Mouse (Mus musculus): ENCODE results near the gene Suclg1.

The Suclg1 gene

DNA sequence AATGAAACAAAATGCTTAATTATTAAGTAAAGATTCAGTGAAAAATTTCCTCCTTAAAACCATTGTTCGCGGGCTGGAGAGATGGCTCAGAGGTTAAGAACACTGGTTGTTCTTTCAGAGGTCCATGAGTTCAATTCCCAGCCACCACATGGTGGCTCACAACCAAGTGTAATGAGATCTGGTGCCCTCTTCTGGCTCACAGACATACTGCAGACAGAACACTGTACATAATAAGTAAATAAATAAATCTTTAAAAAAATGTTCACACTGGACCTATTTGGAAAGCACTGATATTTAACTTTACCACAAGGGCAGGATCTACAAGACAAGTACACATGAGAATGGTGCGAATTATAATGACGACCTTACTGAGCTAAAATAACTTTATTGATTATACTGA, 730 bp upstream of the Suclg1 start:
- in situ Hi-C loops (cut with MboI; ENCODE audit: low sequenced_read_pairs), result no loop called here

DNA sequence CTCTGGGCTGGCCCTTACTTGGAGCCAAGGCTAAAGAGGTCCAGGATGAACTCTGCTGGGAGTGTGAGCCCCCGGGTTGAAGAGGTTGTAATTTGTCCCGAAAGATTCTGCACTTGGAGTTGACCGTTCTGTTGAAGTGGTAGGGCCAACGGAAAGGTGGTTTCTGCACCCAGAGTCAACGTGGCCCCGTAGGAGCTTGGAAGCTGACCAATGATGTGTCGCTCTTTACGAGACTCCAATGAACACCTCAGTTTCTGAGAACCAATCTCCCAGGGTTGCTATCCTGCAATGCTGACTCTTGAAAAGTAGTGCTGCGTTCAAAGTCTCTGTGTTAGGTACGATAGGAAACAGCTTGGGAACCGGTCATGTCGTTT, 854 bp downstream of the Suclg1 start:
- in situ Hi-C loops (cut with MboI; ENCODE audit: low sequenced_read_pairs), result no loop called here

DNA sequence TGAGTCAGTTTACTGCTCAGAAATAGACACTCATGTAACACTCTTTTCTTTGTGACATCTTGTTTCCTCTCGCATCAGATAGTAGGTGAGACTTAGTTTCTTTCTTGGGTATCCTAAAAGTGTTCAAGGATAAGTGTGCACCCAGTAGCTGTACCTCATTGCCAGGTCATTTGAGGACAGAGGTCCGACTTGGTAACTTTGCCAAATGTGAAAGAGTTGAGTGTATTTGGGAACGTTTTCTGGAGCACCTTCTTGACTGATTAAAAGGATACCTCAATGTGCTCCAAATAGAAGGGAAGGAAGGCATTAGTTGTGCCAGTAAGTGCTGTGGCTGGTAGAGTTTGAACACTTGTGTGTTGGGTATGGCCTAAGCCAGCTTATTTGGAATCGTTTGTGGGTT, 1.7 kb downstream of the Suclg1 start:
- in situ Hi-C loops (cut with MboI; ENCODE audit: low sequenced_read_pairs), result no loop called here

DNA sequence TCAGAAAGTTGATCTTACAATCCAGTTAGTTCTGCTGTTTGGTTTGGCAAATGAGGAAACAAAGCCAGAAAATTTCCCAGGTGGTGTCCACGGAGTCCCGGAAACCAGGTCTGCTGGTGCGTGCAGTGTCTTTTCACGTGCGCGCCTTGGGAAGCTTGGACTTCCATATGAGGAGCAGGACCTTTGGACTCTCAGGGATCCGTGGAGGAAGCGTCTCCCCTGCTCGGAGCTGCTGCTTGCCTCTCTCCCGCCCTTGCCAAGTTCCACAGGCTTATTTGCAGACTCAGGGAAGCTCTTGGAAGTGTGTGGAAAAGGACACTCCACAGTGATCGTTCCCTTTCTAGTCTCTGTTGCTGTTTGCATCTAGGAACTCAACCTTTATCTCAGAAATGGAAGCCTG, 3.2 kb downstream of the Suclg1 start:
- in situ Hi-C loops (cut with MboI; ENCODE audit: low sequenced_read_pairs), result no loop called here

DNA sequence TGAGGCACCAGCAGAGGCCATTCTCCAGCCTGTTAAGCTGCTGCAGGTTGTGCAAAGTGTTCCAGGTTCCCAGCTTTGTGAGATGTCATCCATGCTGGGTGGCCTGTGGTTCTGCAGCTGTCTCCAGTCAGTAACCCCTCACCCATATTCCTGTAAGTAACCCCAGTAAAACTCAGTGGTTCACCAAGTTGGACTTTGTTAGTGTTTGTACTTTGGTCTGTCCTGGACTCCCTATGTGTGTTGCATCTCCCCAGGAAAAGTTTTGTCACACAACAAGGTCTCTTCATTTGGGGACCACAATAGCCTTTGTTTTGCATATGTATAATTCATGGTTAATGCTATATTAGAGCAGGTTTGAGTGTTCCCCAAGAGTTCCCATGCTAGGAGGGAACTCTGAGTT, 4.2 kb downstream of the Suclg1 start:
- in situ Hi-C loops (cut with MboI; ENCODE audit: low sequenced_read_pairs), result no loop called here

DNA sequence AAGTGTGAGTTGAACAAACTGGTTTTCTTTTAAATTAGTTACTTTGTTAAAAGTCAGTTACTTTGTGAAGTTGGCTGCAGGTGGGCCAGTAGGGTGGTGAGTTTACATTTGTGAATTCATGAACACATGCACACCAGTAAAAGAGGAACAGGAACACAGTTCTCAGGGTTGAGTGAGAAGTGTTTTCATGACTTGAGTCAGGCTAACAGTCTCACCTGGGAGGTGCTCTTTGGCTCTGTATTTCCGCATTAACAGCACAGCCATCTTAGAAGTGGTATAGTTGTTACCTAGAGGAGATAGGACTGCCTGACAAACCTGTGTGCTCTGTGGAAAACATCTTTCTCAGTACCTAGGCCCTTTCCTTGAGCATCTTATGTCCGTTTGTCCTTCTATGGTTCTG, 4.8 kb downstream of the Suclg1 start:
- in situ Hi-C loops (cut with MboI; ENCODE audit: low sequenced_read_pairs), result no loop called here

DNA sequence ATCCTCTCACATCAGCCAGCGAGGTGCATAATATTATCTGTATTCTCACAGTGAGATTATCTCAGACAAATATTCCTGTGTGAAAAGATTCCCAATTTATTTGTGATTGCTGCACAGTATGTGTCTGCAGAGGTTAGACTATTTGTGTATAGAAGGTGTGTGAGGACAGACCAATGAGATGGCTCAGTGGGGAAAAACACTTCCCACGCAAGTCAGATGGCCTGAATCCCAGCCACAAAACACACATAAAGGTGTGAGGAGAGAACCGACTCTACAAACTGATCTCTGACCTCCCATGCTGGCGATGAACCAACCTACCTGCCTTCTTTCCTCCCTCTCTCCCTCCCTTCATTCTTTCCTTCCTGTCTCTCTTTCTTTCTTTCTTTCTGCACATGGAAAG, 5.4 kb downstream of the Suclg1 start:
- in situ Hi-C loops (cut with MboI; ENCODE audit: low sequenced_read_pairs), result no loop called here

DNA sequence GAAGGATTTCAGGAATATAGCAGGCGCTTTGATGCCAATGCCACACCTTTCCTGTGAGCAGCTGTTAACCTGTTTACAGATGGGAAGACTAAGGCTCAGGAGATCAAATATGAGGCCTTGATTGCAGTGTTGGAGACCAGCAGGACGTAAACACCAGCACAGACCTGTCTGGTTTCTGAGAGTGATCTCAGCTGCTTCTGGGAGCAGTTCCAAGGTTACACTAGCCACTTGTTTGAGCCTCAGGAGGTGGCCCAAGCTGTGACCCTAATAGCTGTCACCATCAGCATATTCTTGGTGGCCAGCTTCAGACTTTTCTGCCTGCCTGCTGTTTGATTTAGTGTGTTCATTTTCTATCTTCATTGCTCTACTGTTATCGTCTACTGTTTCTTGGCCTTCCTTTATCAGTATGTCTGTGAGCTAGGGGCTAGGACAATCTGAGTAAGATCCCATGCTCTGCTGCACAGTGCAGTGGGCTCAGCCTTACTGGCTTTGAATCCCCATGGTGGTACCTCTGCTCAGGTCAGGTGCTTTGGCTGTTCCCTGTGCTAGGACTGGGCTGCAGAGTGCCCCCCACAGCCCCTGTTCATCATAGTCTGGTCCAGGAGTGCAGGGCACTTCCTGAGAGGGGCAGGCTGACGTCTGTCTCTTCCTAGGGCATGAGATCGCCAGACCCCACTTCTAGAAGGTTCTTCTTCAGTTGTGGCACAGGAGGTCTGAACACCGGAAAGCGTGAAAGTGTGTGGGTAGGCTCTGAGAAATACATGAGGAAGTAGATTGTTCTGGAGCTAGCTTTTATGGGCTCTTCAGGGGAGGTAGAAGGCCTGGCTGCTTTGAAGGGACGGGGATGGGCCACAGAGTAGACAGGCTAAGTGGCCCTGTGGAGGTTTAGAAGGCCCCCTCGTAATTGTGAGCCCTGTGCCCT, 6.4 kb downstream of the Suclg1 start:
- in situ Hi-C loops (cut with MboI; ENCODE audit: low sequenced_read_pairs), result no loop called here

DNA sequence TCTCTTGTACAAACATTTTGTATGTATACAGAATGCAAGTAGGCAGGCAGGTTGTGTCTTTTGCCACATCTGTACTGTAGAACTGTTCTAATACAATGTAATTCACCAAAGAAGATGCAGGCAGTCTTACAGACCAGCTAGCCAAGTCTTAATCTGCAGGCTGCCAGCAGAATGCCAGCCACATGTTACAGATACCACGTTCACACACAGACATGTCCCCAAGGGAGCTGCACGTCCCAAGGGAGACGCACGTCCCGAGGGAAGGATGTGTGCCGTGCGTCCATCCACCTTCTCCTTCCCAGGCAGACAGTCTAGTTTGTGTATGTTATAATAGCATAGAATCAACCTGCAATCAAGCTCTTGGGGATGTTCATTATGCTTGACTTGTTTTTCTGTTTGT, 8.9 kb downstream of the Suclg1 start:
- in situ Hi-C loops (cut with MboI; ENCODE audit: low sequenced_read_pairs), result no loop called here

DNA sequence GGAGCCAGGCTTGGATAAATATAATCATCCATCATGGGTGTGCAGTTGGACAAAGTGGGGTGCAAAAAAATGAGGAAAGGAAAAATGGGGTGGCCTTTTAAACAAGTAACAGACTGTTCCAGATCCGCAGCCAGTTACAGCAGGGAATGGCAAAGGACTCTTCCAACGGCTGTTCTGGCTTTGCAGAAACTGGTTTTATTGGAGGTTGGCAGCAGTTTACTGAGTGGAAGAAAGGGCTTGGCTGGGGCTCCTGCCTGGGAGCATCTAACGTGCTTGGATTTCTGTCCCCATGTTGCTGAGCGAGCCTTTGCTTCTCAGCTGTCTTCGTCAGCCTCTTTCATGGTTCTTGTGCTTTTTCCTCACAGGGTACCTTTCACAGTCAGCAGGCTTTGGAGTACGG, 11.9 kb downstream of the Suclg1 start:
- in situ Hi-C loops (cut with MboI; ENCODE audit: low sequenced_read_pairs), result no loop called here

DNA sequence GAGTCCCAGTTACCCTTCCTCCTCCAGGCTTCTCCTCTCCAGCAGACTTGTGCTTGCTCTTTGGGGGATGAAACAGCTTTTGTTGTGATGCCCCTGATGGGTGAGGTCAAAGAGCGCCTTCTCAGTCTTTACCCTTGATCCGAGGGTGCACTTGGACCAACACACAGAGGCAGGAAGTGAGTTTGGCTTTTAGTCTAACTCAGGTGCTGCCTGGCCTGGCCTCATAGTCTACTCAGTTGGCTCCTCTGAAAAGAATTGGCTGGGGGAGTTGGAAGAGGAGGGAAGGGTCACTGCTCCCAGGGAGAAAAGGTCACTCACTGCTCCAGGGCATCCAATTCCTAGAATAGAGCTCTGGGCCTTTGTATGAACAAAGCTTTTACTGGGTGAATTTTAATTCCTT, 16.6 kb downstream of the Suclg1 start:
- in situ Hi-C loops (cut with MboI; ENCODE audit: low sequenced_read_pairs), result no loop called here

DNA sequence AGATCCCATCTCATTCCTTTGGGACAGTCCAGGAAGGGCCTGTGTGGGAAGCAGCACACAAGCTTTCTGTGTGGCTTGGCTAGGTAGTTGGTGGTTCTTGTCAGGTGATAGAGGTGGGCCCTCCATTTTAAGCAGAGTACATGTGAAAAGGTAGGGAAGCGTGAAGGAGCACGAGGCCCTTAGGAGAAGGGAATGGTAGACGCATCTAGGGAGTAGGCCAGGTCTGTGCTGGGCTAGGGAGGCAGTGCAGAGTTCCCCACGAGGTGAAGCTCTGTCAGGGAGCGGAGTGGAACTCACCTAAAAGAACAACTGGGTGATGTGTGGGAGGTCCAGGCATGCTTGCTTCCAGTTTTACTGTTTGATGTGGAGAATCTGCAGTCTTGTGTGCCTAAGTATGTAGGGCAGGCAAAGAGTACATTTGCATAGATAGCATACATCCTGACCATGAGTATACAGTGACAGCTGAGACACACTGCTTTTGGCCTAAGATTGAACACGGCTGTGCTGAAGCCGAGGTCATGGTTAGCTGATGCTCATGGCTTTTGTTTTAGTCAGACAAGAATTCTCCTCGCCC, 19.6 kb downstream of the Suclg1 start:
- in situ Hi-C loops (cut with MboI; ENCODE audit: low sequenced_read_pairs), result no loop called here

DNA sequence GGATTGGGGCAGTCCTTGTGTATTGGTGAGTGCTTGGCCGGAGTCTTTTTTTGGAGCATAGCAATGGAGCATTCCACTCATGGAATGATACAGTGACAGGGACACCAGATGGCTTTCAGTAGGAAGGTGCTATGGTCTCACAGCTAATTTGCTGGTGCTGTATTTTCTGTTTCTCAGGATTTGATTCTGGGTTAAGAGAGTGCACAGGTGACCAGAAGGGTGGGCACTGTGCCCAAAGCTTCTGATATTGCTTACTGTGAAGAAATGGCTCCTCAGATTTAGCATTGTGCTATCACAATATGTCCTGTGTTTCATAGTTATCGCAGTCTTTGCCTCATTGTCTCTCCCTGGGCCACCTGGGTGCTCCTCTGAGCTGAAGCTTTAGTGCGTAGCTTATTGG, 21.2 kb downstream of the Suclg1 start:
- in situ Hi-C loops (cut with MboI; ENCODE audit: low sequenced_read_pairs), result no loop called here

DNA sequence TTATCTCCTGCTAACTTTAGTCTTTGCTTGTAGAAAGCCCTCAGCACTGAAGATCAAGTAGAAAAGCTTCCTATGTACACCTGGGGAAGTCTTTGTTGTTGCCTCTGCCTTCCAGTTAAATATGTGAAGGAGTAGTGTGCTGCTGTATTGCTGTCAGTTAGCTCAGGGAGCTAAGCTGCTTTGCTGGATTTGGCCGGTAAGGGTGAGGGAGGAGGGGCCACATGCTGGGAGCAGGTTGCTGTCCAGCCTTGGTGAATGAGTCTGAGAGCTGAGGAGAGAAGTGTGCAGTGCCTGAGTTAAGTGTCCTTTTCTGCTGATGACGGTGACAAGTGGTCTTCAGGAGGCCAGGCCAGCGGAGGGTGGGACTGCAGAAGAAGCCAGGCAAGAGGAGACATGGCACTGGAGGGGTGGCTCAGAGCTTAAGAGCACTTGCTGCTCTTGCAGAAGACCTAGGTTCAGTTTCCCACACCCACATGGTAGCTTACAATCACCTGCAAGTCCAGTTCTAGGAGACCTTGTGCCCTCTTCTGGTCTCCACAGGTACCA, 23.4 kb downstream of the Suclg1 start:
- in situ Hi-C loops (cut with MboI; ENCODE audit: low sequenced_read_pairs), result no loop called here

DNA sequence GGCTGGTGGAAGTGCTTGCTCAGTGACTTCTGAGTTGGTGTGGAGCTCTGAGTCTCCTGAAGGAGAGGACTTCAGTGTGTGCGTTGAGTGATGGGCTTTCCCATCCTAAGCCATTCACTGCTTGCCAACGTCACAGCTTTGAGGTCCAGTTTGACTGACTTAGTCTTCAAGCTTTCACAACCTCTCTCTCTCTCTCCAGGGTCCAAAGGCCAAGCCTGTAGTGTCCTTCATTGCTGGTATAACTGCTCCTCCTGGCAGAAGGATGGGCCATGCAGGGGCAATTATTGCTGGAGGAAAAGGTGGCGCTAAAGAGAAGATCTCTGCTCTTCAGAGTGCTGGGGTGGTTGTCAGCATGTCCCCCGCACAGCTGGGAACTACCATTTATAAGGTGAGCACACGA, 26.8 kb downstream of the Suclg1 start:
- in situ Hi-C loops (cut with MboI; ENCODE audit: low sequenced_read_pairs), result no loop called here

DNA sequence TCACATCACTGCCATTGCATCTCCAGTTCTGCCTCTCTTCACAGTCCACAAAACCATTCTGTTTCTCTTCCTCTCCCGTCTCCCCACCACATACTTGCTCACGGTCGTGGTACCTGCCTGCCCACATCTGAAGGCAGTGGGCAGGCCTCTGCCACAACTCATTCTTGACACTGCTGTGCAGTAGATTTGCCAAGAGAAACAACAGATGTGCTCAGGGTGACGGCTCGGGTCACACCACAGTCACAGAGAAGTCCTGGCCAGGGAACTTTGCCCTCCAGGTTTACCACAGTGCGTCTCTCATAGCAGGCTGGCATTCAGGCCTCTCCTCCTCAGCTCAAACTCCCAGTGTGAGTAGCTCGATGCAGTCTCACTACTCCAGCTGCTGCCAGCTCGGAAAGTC, 31.5 kb downstream of the Suclg1 start:
- in situ Hi-C loops (cut with MboI; ENCODE audit: low sequenced_read_pairs), result no loop called here

DNA sequence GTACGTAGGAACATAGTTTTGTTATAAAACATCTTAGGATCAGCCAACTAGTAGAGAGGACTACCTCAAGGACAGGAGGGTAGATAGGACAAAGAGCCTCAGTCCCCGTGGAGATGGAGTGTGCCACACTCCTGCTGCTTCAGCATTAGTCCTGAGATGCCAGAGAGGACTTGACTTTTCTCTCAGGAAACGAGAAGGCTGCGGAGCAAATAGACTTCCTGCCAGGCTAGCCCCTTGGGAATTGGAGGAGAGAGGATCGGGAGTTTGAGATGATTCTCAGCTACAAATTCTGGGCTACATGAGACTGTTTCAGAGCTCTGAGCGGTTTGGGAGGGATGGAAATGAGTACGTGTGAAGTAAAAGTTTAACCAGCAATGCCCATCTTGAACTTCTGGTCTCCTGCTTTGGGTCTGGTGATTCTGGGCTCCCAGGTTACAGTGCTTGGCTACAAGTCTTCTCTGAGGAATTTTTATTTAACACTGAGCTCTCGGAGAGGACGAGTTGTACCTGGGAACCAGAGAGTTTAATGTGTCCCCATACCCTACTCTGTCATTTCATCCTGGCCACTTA, 32.4 kb downstream of the Suclg1 start:
- in situ Hi-C loops (cut with MboI; ENCODE audit: low sequenced_read_pairs), result no loop called here

DNA sequence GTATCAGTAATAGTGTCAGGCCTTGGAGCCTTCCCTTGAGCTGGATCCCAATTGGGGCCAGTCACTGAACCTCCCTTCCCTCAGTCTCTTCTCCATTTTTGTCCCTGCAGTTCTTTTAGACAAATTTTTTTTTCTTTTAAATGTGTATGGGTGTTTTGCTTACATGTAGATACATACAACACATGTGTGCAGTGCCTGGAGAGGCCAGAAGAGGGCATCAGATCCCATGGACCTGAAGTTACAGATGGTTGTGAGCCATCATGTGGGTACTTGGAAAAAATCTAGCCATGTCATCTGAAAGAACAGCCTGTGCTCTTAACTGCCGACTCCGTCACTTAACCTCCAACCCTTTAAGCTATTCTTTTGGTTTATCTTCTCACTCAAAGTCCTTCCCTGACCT, 38.1 kb downstream of the Suclg1 start:
- in situ Hi-C loops (cut with MboI; ENCODE audit: low sequenced_read_pairs), result no loop called here

DNA sequence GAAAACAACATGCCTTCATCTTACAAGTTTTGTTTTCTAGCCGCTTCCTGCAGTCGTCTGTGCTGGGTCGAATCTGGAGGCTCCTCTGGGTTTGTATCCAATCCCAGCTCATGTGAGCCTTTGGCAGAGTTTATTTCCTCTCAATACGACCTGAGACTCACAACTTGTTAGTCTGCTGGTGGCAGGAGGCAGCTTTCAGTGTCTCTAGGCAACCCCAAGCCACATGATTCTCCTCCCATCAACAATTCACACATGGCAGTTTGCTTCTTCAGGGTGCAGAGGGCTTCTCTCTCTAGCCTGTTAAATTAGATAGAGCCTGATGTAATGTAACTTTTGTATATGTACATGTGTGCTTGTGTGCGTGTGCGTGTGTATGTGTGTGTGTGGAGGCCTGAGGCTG, 58.7 kb downstream of the Suclg1 start:
- in situ Hi-C loops (cut with MboI; ENCODE audit: low sequenced_read_pairs), result no loop called here

DNA sequence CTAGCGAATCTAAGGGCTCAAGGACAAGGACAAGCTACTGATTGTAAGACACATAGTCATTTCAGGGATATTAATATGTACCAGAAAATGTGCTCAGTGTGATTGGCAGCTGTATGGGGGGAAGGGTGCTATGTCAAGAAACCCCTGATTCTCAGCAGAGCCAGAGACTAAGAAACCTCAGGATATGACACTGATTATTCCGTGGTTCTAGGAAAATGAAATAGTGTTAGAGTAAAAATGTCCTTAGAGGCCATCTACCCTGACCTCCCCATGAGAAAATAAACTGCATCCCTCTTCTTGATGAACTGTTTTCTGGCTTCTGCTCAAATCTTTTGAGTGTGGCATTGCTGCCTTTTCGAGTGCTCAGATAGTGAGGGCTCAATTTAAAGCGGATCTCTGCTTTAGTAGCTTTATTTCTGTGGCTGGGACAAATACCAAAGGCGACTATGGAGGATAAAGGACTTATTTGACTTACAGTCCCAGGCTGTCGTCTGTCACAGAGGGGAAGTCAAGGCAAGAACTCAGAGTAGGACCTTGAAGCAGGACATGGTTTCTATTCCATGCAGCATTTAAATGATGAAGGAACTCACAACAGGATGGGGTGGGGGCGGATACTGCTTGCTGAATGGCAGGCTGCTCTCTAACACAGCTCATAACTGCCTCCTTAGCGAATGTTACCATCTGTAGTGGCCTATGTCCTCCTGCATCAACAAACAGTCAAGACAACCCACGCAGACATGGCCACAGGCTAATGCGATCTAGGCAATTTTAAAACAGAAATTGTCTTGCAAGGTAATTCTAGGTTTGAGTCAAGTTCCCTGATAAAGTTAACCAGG, 60.7 kb downstream of the Suclg1 start:
- in situ Hi-C loops (cut with MboI; ENCODE audit: low sequenced_read_pairs), result no loop called here

DNA sequence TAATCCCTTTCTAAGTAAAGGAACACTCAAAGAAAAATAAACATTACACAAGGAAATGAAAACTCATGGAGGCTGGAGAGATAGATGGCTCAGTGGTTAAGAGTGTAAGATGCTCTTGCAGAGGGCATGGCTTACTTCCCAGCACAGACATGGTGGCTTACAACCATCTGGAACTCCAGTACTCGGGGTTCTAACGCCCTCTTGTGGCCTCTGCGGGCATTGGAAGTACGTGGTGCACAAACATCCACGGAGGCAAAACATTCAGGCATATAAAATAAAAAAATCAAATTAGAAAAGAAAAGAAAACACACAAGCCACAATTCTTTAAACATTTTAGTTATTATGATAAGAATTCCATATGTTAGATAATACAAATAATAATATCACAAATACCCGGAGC, 63.2 kb downstream of the Suclg1 start:
- in situ Hi-C loops (cut with MboI; ENCODE audit: low sequenced_read_pairs), result no loop called here
